Mouse (Mus musculus): ENCODE results near the gene Entpd2. TPM values are rescaled to one million over a fixed set of nuclear protein-coding genes. Genes with fewer than 3 reads are reported as not detected.

The Entpd2 gene
- polyA plus RNA-seq, 1 experiment from 2014 or later = 2.0 TPM

GRCm38 (mm10) chr2:25429435-25430180 lies 33.9 kb downstream of the Entpd2 start:
- Histone ChIP-seq H3K4me1 (ENCODE audit: control insufficient read depth, insufficient read depth, low read length) (peaks cover 27% of the 10 kb centered on the region), H3K36me3 (ENCODE audit: control insufficient read depth, insufficient read depth, low read length) (peaks cover 16% of the 10 kb centered on the region), H3K4me3 (replicated peaks; ENCODE audit: low read depth, low read length) (peak overlapping the region; percentile 78), H3K9ac (replicated peaks; ENCODE audit: low read length) (peak overlapping the region; percentile 82), H3K9me3 (ENCODE audit: control insufficient read depth, low read length) (no peaks in the 10 kb centered on the region), H3K27me3 (ENCODE audit: control insufficient read depth, insufficient read depth, low read length) (peaks cover 4% of the 10 kb centered on the region; the same call in 1 of the 2 replicates), H3K27ac (replicated peaks; ENCODE audit: low read depth, low read length) (no peak overlapping the region; the same call in 1 of the 2 replicates), H3K4me2 (ENCODE audit: low read length) (peak overlapping the region; percentile 64)
- ATAC-seq (ENCODE audit: low FRiP score, low TSS enrichment) (no peak), DNase-seq (peak; percentile 26)
- 68% methylated on average over 5 of the region's 5 CpGs for WGBS

- no peaks in the 10 kb centered on the region for H3K9me3 ChIP-seq (ENCODE audit: control insufficient read depth, low read length)
- peaks cover 25% of the 10 kb centered on the region for H3K36me3 ChIP-seq (ENCODE audit: control insufficient read depth, insufficient read depth, low read length)
- peak overlapping the region; percentile 26; the same call in 1 of the 2 replicates for H3K9ac ChIP-seq (replicated peaks; ENCODE audit: low read length)
- 0 out of 2 replicates have a peak overlapping the region, but pooled peaks have one; percentile 17 for H3K27ac ChIP-seq (replicated peaks; ENCODE audit: low read depth, low read length)
- peaks cover 27% of the 10 kb centered on the region for H3K4me1 ChIP-seq (ENCODE audit: control insufficient read depth, insufficient read depth, low read length)
- 44% methylated on average over 17 of the region's 17 CpGs for WGBS
- DNase-seq (peak; percentile 60), ATAC-seq (ENCODE audit: low FRiP score, low TSS enrichment) (no peak)
- H3K4me2 ChIP-seq (ENCODE audit: low read length) = peak overlapping the region; percentile 64
- H3K27me3 ChIP-seq (ENCODE audit: control insufficient read depth, insufficient read depth, low read length) = no peaks in the 10 kb centered on the region; the same call in 1 of the 2 replicates
- H3K4me3 ChIP-seq (replicated peaks; ENCODE audit: low read depth, low read length) = 0 out of 2 replicates have a peak overlapping the region, but pooled peaks have one; percentile 5
Measured at GRCm38 (mm10) chr2:25430395-25431233, 34.9 kb downstream of the Entpd2 start.

- Histone ChIP-seq H3K9me3 (ENCODE audit: control insufficient read depth, low read length) (no peaks in the 10 kb centered on the region), H3K36me3 (ENCODE audit: control insufficient read depth, insufficient read depth, low read length) (peaks cover 33% of the 10 kb centered on the region), H3K27me3 (ENCODE audit: control insufficient read depth, insufficient read depth, low read length) (no peaks in the 10 kb centered on the region), H3K4me1 (ENCODE audit: control insufficient read depth, insufficient read depth, low read length) (peaks cover 27% of the 10 kb centered on the region), H3K27ac (replicated peaks; ENCODE audit: low read depth, low read length) (0 out of 2 replicates have a peak overlapping the region, but pooled peaks have one; percentile 17), H3K4me2 (ENCODE audit: low read length) (peak overlapping the region; percentile 64), H3K4me3 (replicated peaks; ENCODE audit: low read depth, low read length) (no peak overlapping the region), H3K9ac (replicated peaks; ENCODE audit: low read length) (peak overlapping the region; percentile 26; the same call in 1 of the 2 replicates)
- 32% methylated on average over 6 of the region's 6 CpGs for WGBS
- ATAC-seq (ENCODE audit: low FRiP score, low TSS enrichment) (no peak), DNase-seq (no peak)
Measured at GRCm38 (mm10) chr2:25431308-25431855, 35.7 kb downstream of the Entpd2 start.

DNA sequence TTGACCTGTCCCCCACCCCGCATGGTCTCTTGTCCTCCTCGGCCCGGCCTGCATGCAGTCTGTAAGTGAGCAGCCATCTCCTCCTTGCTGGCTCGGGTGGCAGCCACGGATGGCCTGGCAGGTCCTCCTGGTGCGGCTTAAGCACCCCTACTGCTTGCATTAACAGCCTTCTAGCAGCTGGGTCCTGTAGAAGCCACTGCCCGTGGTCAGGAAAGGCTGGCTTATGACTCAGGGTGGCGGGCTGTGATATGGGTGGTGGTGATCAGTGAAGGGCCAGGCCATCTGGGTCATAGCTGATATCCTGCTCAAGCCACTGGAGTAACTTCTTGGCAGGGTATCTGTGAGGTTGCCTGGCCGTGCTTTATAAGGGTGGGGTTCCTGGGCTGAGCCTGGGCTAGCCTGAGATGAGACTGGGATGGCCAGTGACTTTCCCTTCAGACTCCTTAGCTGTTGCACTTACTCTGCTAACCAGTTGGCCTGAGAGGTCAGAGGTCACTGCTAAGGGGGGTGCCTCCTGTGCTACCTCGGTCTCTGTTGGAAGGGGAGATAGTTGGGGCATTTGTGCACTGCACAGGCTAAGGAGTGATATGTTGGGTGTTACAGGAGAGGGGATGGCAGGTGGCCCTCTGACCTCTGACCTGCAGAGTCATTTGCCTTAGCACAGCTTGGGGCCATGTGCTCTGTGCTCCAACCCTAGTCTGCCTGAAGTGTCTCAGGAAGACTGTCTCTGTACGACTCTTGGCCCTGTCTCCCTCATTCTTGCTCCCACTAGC lies 36.8 kb downstream of the Entpd2 start:
- Histone ChIP-seq H3K27me3 (ENCODE audit: control insufficient read depth, insufficient read depth, low read length) (no peaks in the 10 kb centered on the region), H3K27ac (replicated peaks; ENCODE audit: low read depth, low read length) (no peak overlapping the region), H3K4me3 (replicated peaks; ENCODE audit: low read depth, low read length) (no peak overlapping the region), H3K9me3 (ENCODE audit: control insufficient read depth, low read length) (no peaks in the 10 kb centered on the region), H3K9ac (replicated peaks; ENCODE audit: low read length) (no peak overlapping the region), H3K4me1 (ENCODE audit: control insufficient read depth, insufficient read depth, low read length) (peaks cover 27% of the 10 kb centered on the region), H3K4me2 (ENCODE audit: low read length) (no peak overlapping the region), H3K36me3 (ENCODE audit: control insufficient read depth, insufficient read depth, low read length) (peaks cover 44% of the 10 kb centered on the region)
- 72% methylated on average over 11 of the region's 11 CpGs for WGBS
- DNase-seq (no peak), ATAC-seq (ENCODE audit: low FRiP score, low TSS enrichment) (no peak)

DNA sequence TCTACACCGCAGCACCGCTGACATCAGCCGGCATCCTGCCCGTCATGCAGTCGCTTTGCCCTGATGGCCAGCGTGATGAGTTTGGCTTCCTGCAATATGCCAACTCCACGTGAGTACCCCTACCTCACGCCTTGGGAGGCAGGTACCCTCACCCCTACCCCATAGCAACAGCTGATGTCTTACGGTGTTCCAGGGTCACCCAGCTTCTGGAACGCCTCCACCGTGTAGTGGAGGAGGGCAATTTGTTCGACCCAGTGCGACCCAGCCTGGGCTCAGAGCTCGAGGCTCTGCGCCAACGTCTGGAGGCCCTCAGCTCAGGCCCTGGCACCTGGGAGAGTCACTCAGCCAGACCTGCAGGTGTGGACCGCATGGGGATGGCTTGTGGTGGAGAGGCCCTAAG lies 37.4 kb downstream of the Entpd2 start:
- Histone ChIP-seq H3K4me2 (ENCODE audit: low read length) (no peak overlapping the region), H3K4me3 (replicated peaks; ENCODE audit: low read depth, low read length) (no peak overlapping the region), H3K9me3 (ENCODE audit: control insufficient read depth, low read length) (no peaks in the 10 kb centered on the region), H3K9ac (replicated peaks; ENCODE audit: low read length) (no peak overlapping the region), H3K4me1 (ENCODE audit: control insufficient read depth, insufficient read depth, low read length) (peaks cover 27% of the 10 kb centered on the region), H3K27ac (replicated peaks; ENCODE audit: low read depth, low read length) (no peak overlapping the region), H3K27me3 (ENCODE audit: control insufficient read depth, insufficient read depth, low read length) (no peaks in the 10 kb centered on the region), H3K36me3 (ENCODE audit: control insufficient read depth, insufficient read depth, low read length) (peaks cover 50% of the 10 kb centered on the region)
- ATAC-seq (ENCODE audit: low FRiP score, low TSS enrichment) (no peak), DNase-seq (no peak)
- 92% methylated on average over 17 of the region's 17 CpGs for WGBS

- Histone ChIP-seq H3K4me3 (replicated peaks; ENCODE audit: low read depth, low read length) (no peak overlapping the region), H3K4me1 (ENCODE audit: control insufficient read depth, insufficient read depth, low read length) (peaks cover 24% of the 10 kb centered on the region), H3K4me2 (ENCODE audit: low read length) (no peak overlapping the region), H3K36me3 (ENCODE audit: control insufficient read depth, insufficient read depth, low read length) (peaks cover 62% of the 10 kb centered on the region), H3K27ac (replicated peaks; ENCODE audit: low read depth, low read length) (no peak overlapping the region), H3K9me3 (ENCODE audit: control insufficient read depth, low read length) (no peaks in the 10 kb centered on the region), H3K9ac (replicated peaks; ENCODE audit: low read length) (no peak overlapping the region), H3K27me3 (ENCODE audit: control insufficient read depth, insufficient read depth, low read length) (no peaks in the 10 kb centered on the region)
- DNase-seq (no peak), ATAC-seq (ENCODE audit: low FRiP score, low TSS enrichment) (no peak)
- 89% methylated on average over 8 of the region's 8 CpGs for WGBS
Measured at GRCm38 (mm10) chr2:25434292-25434691, 38.6 kb downstream of the Entpd2 start.

- Histone ChIP-seq H3K27me3 (ENCODE audit: control insufficient read depth, insufficient read depth, low read length) (no peaks in the 10 kb centered on the region), H3K9ac (replicated peaks; ENCODE audit: low read length) (no peak overlapping the region), H3K36me3 (ENCODE audit: control insufficient read depth, insufficient read depth, low read length) (peaks cover 77% of the 10 kb centered on the region), H3K4me3 (replicated peaks; ENCODE audit: low read depth, low read length) (no peak overlapping the region), H3K4me1 (ENCODE audit: control insufficient read depth, insufficient read depth, low read length) (peaks cover 4% of the 10 kb centered on the region), H3K4me2 (ENCODE audit: low read length) (no peak overlapping the region), H3K9me3 (ENCODE audit: control insufficient read depth, low read length) (no peaks in the 10 kb centered on the region), H3K27ac (replicated peaks; ENCODE audit: low read depth, low read length) (no peak overlapping the region)
- ATAC-seq (ENCODE audit: low FRiP score, low TSS enrichment) (no peak), DNase-seq (no peak)
- 95% methylated on average over 10 of the region's 10 CpGs for WGBS
Measured at GRCm38 (mm10) chr2:25436286-25436820, 40.7 kb downstream of the Entpd2 start.

GRCm38 (mm10) chr2:25441067-25441466 lies 45.4 kb downstream of the Entpd2 start:
- 90% methylated on average over 20 of the region's 20 CpGs for WGBS
- Histone ChIP-seq H3K27me3 (ENCODE audit: control insufficient read depth, insufficient read depth, low read length) (no peaks in the 10 kb centered on the region), H3K4me1 (ENCODE audit: control insufficient read depth, insufficient read depth, low read length) (no peaks in the 10 kb centered on the region), H3K4me2 (ENCODE audit: low read length) (no peak overlapping the region), H3K36me3 (ENCODE audit: control insufficient read depth, insufficient read depth, low read length) (peaks cover 97% of the 10 kb centered on the region), H3K27ac (replicated peaks; ENCODE audit: low read depth, low read length) (no peak overlapping the region), H3K9me3 (ENCODE audit: control insufficient read depth, low read length) (no peaks in the 10 kb centered on the region), H3K9ac (replicated peaks; ENCODE audit: low read length) (no peak overlapping the region), H3K4me3 (replicated peaks; ENCODE audit: low read depth, low read length) (no peak overlapping the region)
- DNase-seq (no peak), ATAC-seq (ENCODE audit: low FRiP score, low TSS enrichment) (no peak)

All from midbrain, embryonic 14.5 days (tissue).